Mouse (Mus musculus): Measurements from ENCODE around the gene Clec2h.

DNA sequence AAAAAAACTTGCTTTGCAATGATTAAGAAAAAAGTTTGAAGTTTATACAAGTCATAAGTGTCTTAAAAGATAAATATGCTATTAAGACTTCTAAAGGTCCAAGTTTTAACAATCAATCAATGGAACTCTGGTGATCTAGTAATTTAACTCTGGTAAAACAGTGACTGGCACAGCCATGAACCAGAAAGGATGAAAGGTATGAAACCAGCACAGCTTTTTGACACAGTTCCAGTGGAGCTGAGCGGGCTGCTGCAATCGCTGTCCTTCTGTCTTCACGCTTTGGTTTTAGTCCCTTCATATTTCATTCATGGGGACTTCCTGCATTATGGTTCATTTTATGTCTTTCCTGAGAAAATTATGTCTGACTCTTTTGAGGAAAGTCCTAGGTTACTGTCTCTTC, 12.5 kb upstream of the Clec2h start:
- TF ChIP-seq GATA1 (IDR thresholded peaks at IDR 0.05; ENCODE audit: borderline replicate concordance, low read length) (no peak), FLI1 (IDR thresholded peaks at IDR 0.05; ENCODE audit: low read length) (no peak)
